Mouse (Mus musculus) limb, embryonic 12.5 days (tissue): Measurements from ENCODE around the gene Exosc2. TPM values are rescaled to one million over a fixed set of nuclear protein-coding genes. Genes with fewer than 3 reads are reported as not detected.
"Not testable (repeated sequence)": the region's sequence is repeated elsewhere in the genome, so short reads cannot be mapped to it uniquely, and the experiment has no call there.

ENCODE experiments used
- ATAC-seq: fragments of 200-750 bp; cut with Nextera tagmentation; 2 replicates; pipeline ENCODE4 v1.8.0; 2017; ENCODE audit warnings: low read depth, moderate TSS enrichment; ENCODE audit not compliant: insufficient number of reproducible peaks, insufficient read depth, low FRiP score, low TSS enrichment
- H3K27ac ChIP-seq: fragments of 300-500 bp; sonication (generic); 2 replicates; pipeline ENCODE4 v1.5.1; 2016; ENCODE audit warnings: mild to moderate bottlenecking, moderate library complexity
- H3K27me3 ChIP-seq: fragments of 300-500 bp; sonication (generic); 2 replicates; pipeline ENCODE4 v1.6.1; 2016; ENCODE audit warnings: mild to moderate bottlenecking, moderate library complexity
- H3K36me3 ChIP-seq: fragments of 300-500 bp; sonication (generic); 2 replicates; pipeline ENCODE4 v1.6.1; 2016; ENCODE audit warnings: mild to moderate bottlenecking, moderate library complexity
- H3K4me1 ChIP-seq: fragments of 300-500 bp; sonication (generic); replicated peaks from 2 replicates; pipeline ENCODE4 v1.6.1; 2016
- H3K4me2 ChIP-seq: fragments of 300-500 bp; sonication (generic); 2 replicates; pipeline ENCODE4 v1.6.1; 2016; ENCODE audit warnings: mild to moderate bottlenecking, moderate library complexity
- H3K4me3 ChIP-seq: fragments of 300-500 bp; sonication (generic); replicated peaks from 2 replicates; pipeline ENCODE4 v1.5.1; 2016; ENCODE audit warnings: mild to moderate bottlenecking
- H3K9ac ChIP-seq: fragments of 300-500 bp; sonication (generic); replicated peaks from 2 replicates; pipeline ENCODE4 v1.6.1; 2016; ENCODE audit warnings: mild to moderate bottlenecking, moderate library complexity
- H3K9me3 ChIP-seq: fragments of 300-500 bp; sonication (generic); 2 replicates; pipeline ENCODE4 v1.6.1; 2016; ENCODE audit warnings: mild to moderate bottlenecking, moderate library complexity
- WGBS: fragments of 180-500 bp; shearing (Covaris S2); methylation state at CpG from one replicate; pipeline ENCODE4 v1.1.7; 2016; 5-methylcytosine and 5-hydroxymethylcytosine counted together
- polyA plus RNA-seq: library from polyadenylated mRNA; unstranded; fragments of >200 nt; fragmentation: Nextera tagmentation; extraction: Ambion mirVana; gene quantifications from 2 replicates; pipeline ENCODE4 v1.2.1, GENCODE M21; 2016

Exosc2 gene
- polyA plus RNA-seq, 1 experiment from 2014 or later, result 94.9 TPM

- not testable (repeated sequence) for H3K9me3 ChIP-seq, H3K4me2 ChIP-seq, H3K27ac ChIP-seq, H3K4me1 ChIP-seq, ATAC-seq, H3K9ac ChIP-seq, H3K27me3 ChIP-seq, H3K4me3 ChIP-seq
- 91% methylated on average over 15 of the region's 15 CpGs for WGBS
- H3K36me3 ChIP-seq, result peaks cover 55% of the 10 kb centered on the region
These were observed 10.7 kb downstream of the Exosc2 start for GRCm38 (mm10) chr2:31681051-31681707.

- no peaks in the 10 kb centered on the region for H3K9me3 ChIP-seq
- H3K27me3 ChIP-seq, result no peaks in the 10 kb centered on the region
- H3K36me3 ChIP-seq, result peaks cover 49% of the 10 kb centered on the region
- no peaks in the 10 kb centered on the region for H3K4me1 ChIP-seq
- no peak overlapping the region for H3K4me3 ChIP-seq
- H3K9ac ChIP-seq, result no peak overlapping the region
- 88% methylated on average over 6 of the region's 6 CpGs for WGBS
- no peak overlapping the region for H3K4me2 ChIP-seq
- no peak overlapping the region for H3K27ac ChIP-seq
- ATAC-seq, result no peak
These were observed 11.3 kb downstream of the Exosc2 start for GRCm38 (mm10) chr2:31681731-31682235.

GRCm38 (mm10) chr2:31683666-31684065 lies 13.2 kb downstream of the Exosc2 start:
- ATAC-seq, result no peak
- Histone ChIP-seq H3K9ac (no peak overlapping the region), H3K4me1 (peaks cover 5% of the 10 kb centered on the region; the same call in 1 of the 2 replicates), H3K27ac (no peak overlapping the region), H3K27me3 (no peaks in the 10 kb centered on the region), H3K4me3 (no peak overlapping the region), H3K36me3 (peaks cover 30% of the 10 kb centered on the region), H3K4me2 (no peak overlapping the region), H3K9me3 (no peaks in the 10 kb centered on the region)
- 25% methylated on average over 2 of the region's 2 CpGs for WGBS

- Histone ChIP-seq H3K9me3 (0 out of 2 replicates have a peak, but pooled peaks cover 2% of the 10 kb centered on the region), H3K27me3 (no peaks in the 10 kb centered on the region), H3K36me3 (peaks cover 5% of the 10 kb centered on the region; the same call in 1 of the 2 replicates), H3K4me1 (peaks cover 27% of the 10 kb centered on the region), H3K4me2 (peak within 1 kb of the TSS; percentile 86), H3K27ac (peak within 1 kb of the TSS; percentile 95), H3K4me3 (peak within 1 kb of the TSS; percentile 89), H3K9ac (peak within 1 kb of the TSS; percentile 80)
- under 1% methylated on average over 61 of the region's 64 CpGs for WGBS
- peak; percentile 99 for ATAC-seq
These were observed 17.8 kb downstream of the Exosc2 start, which contains the start of gene Abl1 for GRCm38 (mm10) chr2:31688074-31688925. Abl1 (plus strand) TSS chr2:31688376.

- H3K27me3 ChIP-seq, result no peaks in the 10 kb centered on the region
- H3K36me3 ChIP-seq, result peaks cover 7% of the 10 kb centered on the region; the same call in 1 of the 2 replicates
- peak overlapping the region; percentile 89 for H3K4me3 ChIP-seq
- H3K27ac ChIP-seq, result peak overlapping the region; percentile 95
- peak overlapping the region; percentile 80 for H3K9ac ChIP-seq
- 0 out of 2 replicates have a peak, but pooled peaks cover 2% of the 10 kb centered on the region for H3K9me3 ChIP-seq
- peak overlapping the region; percentile 86 for H3K4me2 ChIP-seq
- peaks cover 27% of the 10 kb centered on the region for H3K4me1 ChIP-seq
- under 1% methylated on average over 12 of the region's 12 CpGs for WGBS
- ATAC-seq, result no peak
These were observed 18.5 kb downstream of the Exosc2 start for GRCm38 (mm10) chr2:31689045-31689444.

GRCm38 (mm10) chr2:31690063-31690462 lies 19.5 kb downstream of the Exosc2 start:
- Histone ChIP-seq H3K4me2 (peak overlapping the region; percentile 86), H3K4me1 (peaks cover 27% of the 10 kb centered on the region), H3K27ac (no peak overlapping the region), H3K36me3 (peaks cover 16% of the 10 kb centered on the region; the same call in 1 of the 2 replicates), H3K27me3 (no peaks in the 10 kb centered on the region), H3K9me3 (0 out of 2 replicates have a peak, but pooled peaks cover 2% of the 10 kb centered on the region), H3K4me3 (peak overlapping the region; percentile 89), H3K9ac (peak overlapping the region; percentile 80)
- no peak for ATAC-seq
- 37% methylated on average over 3 of the region's 3 CpGs for WGBS

- Histone ChIP-seq H3K4me2 (no peak overlapping the region), H3K27me3 (no peaks in the 10 kb centered on the region), H3K36me3 (peaks cover 55% of the 10 kb centered on the region), H3K27ac (no peak overlapping the region), H3K9me3 (no peaks in the 10 kb centered on the region), H3K9ac (no peak overlapping the region), H3K4me3 (no peak overlapping the region), H3K4me1 (no peaks in the 10 kb centered on the region)
- ATAC-seq, result no peak
These were observed 27.7 kb downstream of the Exosc2 start for GRCm38 (mm10) chr2:31698209-31698608.

- no peak for ATAC-seq
- 60% methylated on average over 7 of the region's 7 CpGs for WGBS
- peaks cover 45% of the 10 kb centered on the region for H3K36me3 ChIP-seq
These were observed 30.3 kb downstream of the Exosc2 start for GRCm38 (mm10) chr2:31700545-31701446.

GRCm38 (mm10) chr2:31703226-31703625 lies 32.7 kb downstream of the Exosc2 start:
- H3K9me3 ChIP-seq, result no peaks in the 10 kb centered on the region
- ATAC-seq, result no peak
- H3K4me1 ChIP-seq, result no peaks in the 10 kb centered on the region
- no peak overlapping the region for H3K4me3 ChIP-seq
- no peak overlapping the region for H3K4me2 ChIP-seq
- peaks cover 34% of the 10 kb centered on the region for H3K36me3 ChIP-seq
- no peak overlapping the region for H3K27ac ChIP-seq
- H3K27me3 ChIP-seq, result no peaks in the 10 kb centered on the region
- no peak overlapping the region for H3K9ac ChIP-seq

More at GRCm38 (mm10) chr2:31700545-31701446, 30.3 kb downstream of the Exosc2 start:
- no peaks in the 10 kb centered on the region for H3K4me1 ChIP-seq
- H3K4me3 ChIP-seq, result no peak overlapping the region
- no peak overlapping the region for H3K4me2 ChIP-seq
- no peaks in the 10 kb centered on the region for H3K27me3 ChIP-seq
- H3K9ac ChIP-seq, result no peak overlapping the region
- H3K9me3 ChIP-seq, result no peaks in the 10 kb centered on the region
- no peak overlapping the region for H3K27ac ChIP-seq

- Histone ChIP-seq H3K4me3 (no peak overlapping the region), H3K36me3 (peaks cover 24% of the 10 kb centered on the region; the same call in 1 of the 2 replicates), H3K9ac (no peak overlapping the region), H3K4me2 (no peak overlapping the region), H3K27me3 (no peaks in the 10 kb centered on the region), H3K4me1 (no peaks in the 10 kb centered on the region), H3K27ac (no peak overlapping the region), H3K9me3 (no peaks in the 10 kb centered on the region)
- no peak for ATAC-seq
These were observed 35.4 kb downstream of the Exosc2 start for GRCm38 (mm10) chr2:31705914-31706313.
